Mouse (Mus musculus) CH12.LX (cell line): ENCODE results near the gene Adad2.

ENCODE experiments used
- CTCF ChIP-seq, 2 experiments: IDR thresholded peaks in 1 of 2; conservative IDR thresholded peaks in 1 of 2; 2 replicates each; pipeline ENCODE4 v1.5.1; 2011 to 2012; ENCODE audit warnings: low read depth in 2 of 2, low read length in 2 of 2, improper control_type of control experiment in 1 of 2, inconsistent platforms in 1 of 2, mild to moderate bottlenecking in 1 of 2, moderate library complexity in 1 of 2
- E2F4 ChIP-seq: IDR thresholded peaks from 2 replicates; pipeline ENCODE4 v1.6.1; 2011; ENCODE audit warnings: low read depth, low read length, improper control_type of control experiment; ENCODE audit not compliant: insufficient replicate concordance
- EP300 ChIP-seq: IDR thresholded peaks from 2 replicates; pipeline ENCODE4 v1.6.1; 2011; ENCODE audit warnings: low read length, improper control_type of control experiment
- MAZ ChIP-seq: IDR thresholded peaks from 2 replicates; pipeline ENCODE4 v1.6.1; 2012; ENCODE audit warnings: low read depth, mild to moderate bottlenecking, inconsistent platforms, low read length, improper control_type of control experiment, moderate library complexity
- MEF2A ChIP-seq: IDR thresholded peaks from 2 replicates; pipeline ENCODE4 v1.6.1; 2014; ENCODE audit warnings: low read depth, mild to moderate bottlenecking, inconsistent platforms, low read length, improper control_type of control experiment, borderline replicate concordance
- NELFE ChIP-seq: IDR thresholded peaks from 2 replicates; pipeline ENCODE4 v1.6.1; 2011; ENCODE audit warnings: low read depth, low read length, improper control_type of control experiment
- POLR2A ChIP-seq: IDR thresholded peaks from 2 replicates; pipeline ENCODE4 v1.6.1; 2011; ENCODE audit warnings: low read depth, mild to moderate bottlenecking, improper control_type of control experiment, low read length
- POLR2AphosphoS2 ChIP-seq: IDR thresholded peaks from 2 replicates; pipeline ENCODE4 v1.6.1; 2011; ENCODE audit warnings: low read depth, low read length, improper control_type of control experiment
- SIN3A ChIP-seq: IDR thresholded peaks from 2 replicates; pipeline ENCODE4 v1.6.1; 2012; ENCODE audit warnings: low read length, improper control_type of control experiment, inconsistent platforms
- TBP ChIP-seq: conservative IDR thresholded peaks from 2 replicates; pipeline ENCODE4 v1.6.1; 2011; ENCODE audit warnings: low read depth, low read length, improper control_type of control experiment
- USF2 ChIP-seq: conservative IDR thresholded peaks from 2 replicates; pipeline ENCODE4 v1.6.1; 2011; ENCODE audit warnings: low read depth, low read length, improper control_type of control experiment
- ZMIZ1 ChIP-seq: IDR thresholded peaks from 2 replicates; pipeline ENCODE4 v1.6.1; 2012; ENCODE audit warnings: low read depth, mild to moderate bottlenecking, inconsistent platforms, low read length, improper control_type of control experiment

- no peak for TF ChIP-seq NELFE
- TF ChIP-seq SIN3A: no peak
- TF ChIP-seq POLR2AphosphoS2: no peak
- TF ChIP-seq POLR2A: no peak
- TF ChIP-seq EP300: no peak
- no peak for TF ChIP-seq MAZ
- no peak for TF ChIP-seq CTCF (conservative IDR thresholded peaks at IDR 0.05 in 1 of 2, IDR thresholded peaks at IDR 0.05 in 1 of 2; ENCODE audit: low read depth in 2 of 2, low read length in 2 of 2)
- no peak for TF ChIP-seq E2F4
- no peak for TF ChIP-seq TBP
- no peak for TF ChIP-seq ZMIZ1
- TF ChIP-seq USF2: no peak
- TF ChIP-seq MEF2A: no peak
Observed at GRCm38 (mm10) chr8:119615096-119615495, 2.5 kb downstream of the Adad2 start.
